Mouse (Mus musculus) forebrain, embryonic 10.5 days (tissue): Measurements from ENCODE around the gene Triap1. TPM values are rescaled to one million over a fixed set of nuclear protein-coding genes. Genes with fewer than 3 reads are reported as not detected.

Source experiments
- DNase-seq: peaks from one replicate; pipeline ENCODE4 v3.0.0-alpha.2; 2017; ENCODE audit warnings: low spot score; ENCODE audit errors: extremely low spot score
- H3K27ac ChIP-seq: fragments of 300-500 bp; sonication (generic); 2 replicates; pipeline ENCODE4 v1.5.1; 2016; ENCODE audit warnings: mild to moderate bottlenecking
- H3K27me3 ChIP-seq: fragments of 300-500 bp; sonication (generic); 2 replicates; pipeline ENCODE4 v1.6.1; 2016; ENCODE audit warnings: mild to moderate bottlenecking; ENCODE audit not compliant: poor library complexity, severe bottlenecking
- H3K36me3 ChIP-seq: fragments of 300-500 bp; sonication (generic); replicated peaks from 2 replicates; pipeline ENCODE4 v1.6.1; 2016; ENCODE audit warnings: mild to moderate bottlenecking, moderate library complexity
- H3K4me1 ChIP-seq: fragments of 300-500 bp; sonication (generic); 2 replicates; pipeline ENCODE4 v1.6.1; 2016
- H3K4me3 ChIP-seq: fragments of 300-500 bp; sonication (generic); 2 replicates; pipeline ENCODE4 v1.5.1; 2016; ENCODE audit warnings: mild to moderate bottlenecking, moderate library complexity
- H3K9me3 ChIP-seq: fragments of 300-500 bp; sonication (generic); 2 replicates; pipeline ENCODE4 v1.6.1; 2016; ENCODE audit warnings: mild to moderate bottlenecking, moderate library complexity
- WGBS: fragments of 180-500 bp; shearing (Covaris S2); methylation state at CpG from one replicate; pipeline ENCODE4 v1.1.7; 2016; 5-methylcytosine and 5-hydroxymethylcytosine counted together
- polyA plus RNA-seq: library from polyadenylated mRNA; unstranded; fragments of >200 nt; fragmentation: Nextera tagmentation; extraction: Ambion mirVana; gene quantifications from 2 replicates; pipeline ENCODE4 v1.2.1, GENCODE M21; 2016

Triap1 gene
- polyA plus RNA-seq, 1 experiment from 2014 or later, result 56.6 TPM

DNA sequence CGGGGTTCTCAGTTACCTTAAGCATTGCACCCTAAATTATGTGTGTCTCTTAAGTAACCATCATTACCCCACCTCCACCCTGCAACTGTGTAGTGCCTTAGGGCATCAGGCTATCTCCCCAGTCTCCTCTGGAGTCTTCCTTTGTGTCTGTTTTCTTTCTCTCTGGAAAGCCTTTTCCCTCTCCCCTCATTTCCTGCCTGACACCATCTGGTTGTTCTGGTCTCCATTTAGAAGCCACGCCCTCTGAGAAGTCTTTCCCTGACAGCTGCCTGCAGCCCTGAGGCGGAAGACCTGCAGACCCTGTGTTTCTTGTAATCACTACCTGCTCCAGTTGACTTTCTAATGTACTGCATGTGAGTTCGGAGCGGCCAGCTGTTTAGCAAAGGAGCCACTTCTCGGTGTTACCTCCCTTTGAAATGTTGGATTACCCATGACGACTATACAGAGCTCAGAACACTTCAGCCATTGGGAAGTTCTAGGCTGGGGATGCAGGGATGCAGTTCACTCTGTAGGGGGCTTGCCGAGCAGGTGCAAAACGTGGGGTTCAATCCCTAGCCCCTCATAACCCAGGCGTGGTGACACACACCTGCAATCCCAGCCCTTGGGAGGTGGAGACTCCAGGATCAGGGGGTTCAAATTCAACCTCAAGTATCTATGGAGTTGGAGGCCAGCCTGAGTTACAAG lies 23.2 kb upstream of the Triap1 start:
- H3K27me3 ChIP-seq, result peaks cover 18% of the 10 kb centered on the region
- peak overlapping the region; percentile 31 for H3K4me3 ChIP-seq

DNA sequence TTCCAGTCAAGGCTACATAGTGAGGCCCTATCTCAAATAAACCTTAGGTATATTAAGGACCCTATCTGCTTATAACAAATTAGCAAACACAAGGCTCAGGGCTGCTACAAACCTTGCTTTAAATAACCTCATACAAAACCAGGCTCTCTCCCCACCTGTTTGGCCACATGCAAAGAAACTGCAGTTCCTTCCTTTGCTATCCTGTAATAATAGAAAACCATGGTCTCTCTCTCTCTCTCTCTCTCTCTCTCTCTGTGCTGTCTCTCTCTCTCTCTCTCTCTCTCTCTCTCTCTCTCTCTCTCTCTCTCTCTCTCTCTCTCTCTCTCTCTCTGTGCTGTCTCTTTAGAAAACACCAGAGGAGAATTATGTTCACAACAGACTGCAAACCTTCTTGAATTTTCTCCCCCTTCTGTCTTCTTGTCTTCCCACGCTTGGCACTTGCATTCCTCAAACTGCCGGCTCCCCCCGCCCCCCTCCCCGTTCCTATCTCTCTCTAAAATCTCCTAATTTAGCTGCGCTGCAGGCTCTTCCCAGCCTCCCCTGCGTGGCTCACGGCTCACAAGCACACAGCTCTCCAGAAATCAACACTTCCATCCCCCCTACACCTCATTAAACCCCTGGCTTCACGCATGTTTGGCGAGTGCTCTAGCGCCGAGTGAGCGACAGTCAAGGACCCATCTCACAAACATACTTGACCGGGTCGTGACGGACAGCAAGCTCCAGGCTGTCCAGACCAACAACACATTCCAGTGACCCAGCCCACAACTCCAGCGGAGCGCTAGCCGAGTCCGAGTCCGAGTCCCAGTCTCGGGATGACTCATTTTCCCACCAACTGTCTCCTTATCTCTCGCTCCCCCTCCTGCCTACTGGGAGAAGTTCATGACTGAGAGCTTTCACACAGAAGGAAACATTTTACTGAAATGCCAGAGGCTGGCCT lies 21.8 kb upstream of the Triap1 start:
- H3K4me3 ChIP-seq, result peak overlapping the region; percentile 46
- H3K27me3 ChIP-seq, result peaks cover 18% of the 10 kb centered on the region
- peak overlapping the region; percentile 77 for H3K27ac ChIP-seq
- under 1% methylated on average over 22 of the region's 22 CpGs for WGBS
- DNase-seq, result peak; percentile 69
- no peaks in the 10 kb centered on the region for H3K9me3 ChIP-seq
- no peaks in the 10 kb centered on the region for H3K36me3 ChIP-seq
- peaks cover 39% of the 10 kb centered on the region for H3K4me1 ChIP-seq

More for the DNA sequence above, 23.2 kb upstream of the Triap1 start:
- H3K36me3 ChIP-seq, result no peaks in the 10 kb centered on the region
- DNase-seq, result peak; percentile 60
- 3% methylated on average over 10 of the region's 10 CpGs for WGBS
- no peaks in the 10 kb centered on the region for H3K9me3 ChIP-seq
- peak overlapping the region; percentile 84 for H3K27ac ChIP-seq
- peaks cover 44% of the 10 kb centered on the region for H3K4me1 ChIP-seq

DNA sequence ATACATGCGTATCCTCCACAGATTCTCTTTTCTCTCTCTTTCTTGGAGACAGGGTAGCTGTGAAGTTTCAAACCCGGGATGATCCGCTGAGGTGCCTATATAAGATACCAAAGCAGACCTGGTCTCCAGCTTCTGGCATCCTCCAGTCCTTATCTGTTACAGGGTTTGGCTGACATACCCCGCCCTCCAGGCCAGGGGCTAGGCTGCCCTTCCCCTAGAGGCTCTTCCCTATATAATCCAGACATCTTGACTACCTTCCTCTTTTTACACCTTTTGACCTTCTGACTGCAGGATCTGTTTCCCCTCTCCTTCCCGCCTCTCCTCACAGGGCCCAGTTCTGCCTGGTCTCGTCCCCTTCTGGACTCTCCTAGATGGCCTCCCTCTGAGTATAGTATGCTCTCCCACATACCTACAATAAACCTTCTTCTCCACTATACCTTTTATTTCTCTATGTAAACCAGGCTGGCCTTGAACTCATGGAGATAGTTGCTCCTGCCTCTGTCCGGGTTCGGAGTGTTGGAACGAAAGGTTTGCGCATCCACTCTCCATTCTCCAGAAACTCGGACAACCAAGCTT lies 14.7 kb upstream of the Triap1 start:
- no peak for DNase-seq
- H3K27ac ChIP-seq, result peak overlapping the region; percentile 98
- 31% methylated on average over 11 of the region's 11 CpGs for WGBS

DNA sequence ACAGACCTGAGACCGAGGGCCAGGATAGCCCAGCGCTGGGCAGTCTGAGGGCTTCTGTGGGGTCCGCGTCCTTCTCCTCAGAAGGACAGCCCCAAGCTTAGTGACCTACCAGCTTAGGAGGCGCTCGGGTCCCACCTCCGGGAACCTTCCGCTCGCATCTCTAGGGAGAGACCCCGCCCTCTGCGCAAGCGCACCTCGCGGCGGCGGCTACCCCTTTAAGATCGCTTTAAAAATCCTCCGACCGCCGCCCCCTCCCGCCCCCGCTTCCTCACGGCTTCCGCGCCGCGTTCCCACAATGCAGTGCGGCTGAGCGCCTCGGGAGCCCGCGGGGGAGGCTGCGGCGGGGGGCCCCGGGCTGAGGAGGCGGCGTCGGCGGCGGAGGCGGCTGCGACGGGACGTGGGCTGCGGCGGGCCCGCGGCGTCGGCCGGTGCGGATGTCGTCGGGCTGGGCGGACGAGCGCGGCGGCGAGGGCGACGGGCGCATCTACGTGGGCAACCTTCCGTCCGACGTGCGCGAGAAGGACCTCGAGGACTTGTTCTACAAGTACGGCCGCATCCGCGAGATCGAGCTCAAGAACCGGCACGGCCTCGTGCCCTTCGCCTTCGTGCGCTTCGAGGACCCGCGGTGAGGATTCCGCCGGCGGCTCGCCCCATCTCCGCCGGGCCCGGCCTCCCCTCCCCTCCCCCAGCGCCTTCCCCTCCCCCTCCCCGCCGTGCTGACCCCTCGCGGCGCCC lies 14.0 kb upstream of the Triap1 start, which contains the start of gene Srsf9:
TSS of gene Srsf9 (plus strand) at position 303 of the 735 bp plus-strand sequence.
- WGBS, result under 1% methylated on average over 84 of the region's 97 CpGs
- Histone ChIP-seq H3K4me3 (peak within 1 kb of the TSS; percentile 99), H3K4me1 (peaks cover 39% of the 10 kb centered on the region), H3K36me3 (peaks cover 33% of the 10 kb centered on the region), H3K27me3 (no peaks in the 10 kb centered on the region), H3K27ac (peak within 1 kb of the TSS; percentile 98), H3K9me3 (no peaks in the 10 kb centered on the region)
- DNase-seq, result peak; percentile 94

More for the DNA sequence above, 14.7 kb upstream of the Triap1 start:
- peaks cover 26% of the 10 kb centered on the region for H3K36me3 ChIP-seq
- peak overlapping the region; percentile 99 for H3K4me3 ChIP-seq
- H3K9me3 ChIP-seq, result no peaks in the 10 kb centered on the region
- H3K27me3 ChIP-seq, result no peaks in the 10 kb centered on the region
- H3K4me1 ChIP-seq, result peaks cover 39% of the 10 kb centered on the region

DNA sequence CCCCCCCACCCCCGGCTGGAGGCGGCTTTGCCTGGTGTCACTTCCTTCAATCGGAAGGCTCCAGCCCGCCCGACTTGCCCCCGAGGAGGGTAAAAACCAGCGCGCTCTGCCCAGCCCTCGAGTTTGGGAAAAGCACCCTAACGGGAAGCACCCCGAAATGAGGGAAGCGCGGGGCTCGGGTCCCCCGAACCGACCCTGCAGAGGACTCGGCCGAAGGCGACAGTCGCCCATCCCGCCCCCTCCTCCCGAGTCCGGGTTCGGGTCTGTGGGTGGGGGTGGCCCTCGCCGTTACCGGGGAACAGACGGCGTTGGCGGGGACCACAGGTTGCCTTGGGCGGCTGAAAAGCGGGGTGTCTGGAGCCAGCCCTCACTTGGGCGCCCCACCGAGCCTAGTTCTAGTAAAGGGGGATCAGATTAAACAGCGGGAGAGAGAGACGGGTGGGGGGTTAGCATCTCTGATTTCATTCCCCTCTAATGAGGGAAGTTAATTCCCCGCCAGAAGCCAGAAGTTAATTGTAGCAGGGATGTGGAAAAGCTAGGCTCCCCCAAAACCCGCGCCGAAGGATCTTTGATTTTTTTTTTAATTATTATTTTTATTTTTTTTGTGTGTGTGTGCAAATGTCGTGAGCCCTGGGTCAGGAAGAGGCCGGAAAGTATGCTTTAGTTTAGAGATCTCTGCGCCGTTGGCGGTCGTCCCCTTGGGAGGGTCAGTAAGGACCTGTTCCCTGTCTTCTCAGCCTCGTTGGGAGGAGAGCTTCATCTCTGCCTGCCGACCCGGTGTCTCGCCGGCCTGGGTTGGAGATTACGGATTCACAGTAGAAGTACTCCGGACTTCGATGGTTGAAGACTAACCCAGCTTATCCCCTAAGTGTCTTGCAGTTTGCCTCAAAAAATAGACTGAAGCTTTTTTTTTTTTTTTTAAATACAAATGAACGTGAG lies 13.1 kb upstream of the Triap1 start:
- under 1% methylated on average over 53 of the region's 55 CpGs for WGBS
- H3K36me3 ChIP-seq, result peaks cover 41% of the 10 kb centered on the region
- peaks cover 39% of the 10 kb centered on the region for H3K4me1 ChIP-seq
- peak overlapping the region; percentile 98 for H3K27ac ChIP-seq
- DNase-seq, result peak; percentile 36
- no peaks in the 10 kb centered on the region for H3K27me3 ChIP-seq
- H3K9me3 ChIP-seq, result no peaks in the 10 kb centered on the region
- H3K4me3 ChIP-seq, result peak overlapping the region; percentile 99

DNA sequence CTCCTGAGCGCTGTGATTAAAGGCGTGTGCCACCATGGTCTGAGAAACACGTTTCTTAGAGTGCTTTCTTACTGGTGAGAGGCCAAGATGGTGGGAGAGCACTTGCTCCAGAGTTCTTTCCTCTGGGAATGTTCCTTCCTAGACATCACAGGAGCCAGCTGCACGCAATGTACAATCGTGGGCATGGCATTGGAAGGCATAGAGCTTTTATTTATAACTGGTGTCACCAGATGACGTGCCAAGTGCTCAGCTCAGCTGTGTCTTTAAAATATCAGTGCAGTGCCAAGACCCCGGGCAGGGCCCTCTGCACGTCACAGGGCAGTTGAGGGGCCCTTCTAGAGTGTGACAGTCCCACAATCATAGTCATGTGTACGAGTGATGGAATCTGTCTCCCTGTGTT lies 10.1 kb upstream of the Triap1 start:
- Histone ChIP-seq H3K27ac (no peak overlapping the region), H3K9me3 (no peaks in the 10 kb centered on the region), H3K4me1 (peaks cover 34% of the 10 kb centered on the region), H3K4me3 (no peak overlapping the region), H3K27me3 (no peaks in the 10 kb centered on the region), H3K36me3 (peaks cover 72% of the 10 kb centered on the region)
- WGBS, result 95% methylated on average over 9 of the region's 9 CpGs
- no peak for DNase-seq

DNA sequence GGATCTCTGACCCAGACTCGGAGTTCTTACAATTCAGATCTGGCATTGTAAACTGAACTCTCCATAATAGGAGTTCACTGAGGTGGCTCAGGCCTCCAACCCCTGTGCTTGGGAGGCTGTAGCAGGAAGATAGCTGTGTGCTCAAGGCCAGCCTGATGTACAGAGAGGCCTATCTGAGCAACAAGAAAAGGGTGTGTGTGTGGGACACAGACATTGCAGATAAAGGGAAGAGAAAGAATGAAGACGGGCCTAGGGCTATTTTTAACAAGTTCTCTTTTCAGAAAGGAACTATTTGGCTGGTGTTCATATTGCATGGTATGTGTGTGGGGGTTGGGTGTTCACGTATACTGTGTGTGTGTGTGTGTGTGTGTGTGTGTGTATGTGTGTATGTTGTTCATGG lies 7.4 kb upstream of the Triap1 start:
- no peak overlapping the region for H3K4me3 ChIP-seq
- H3K27ac ChIP-seq, result no peak overlapping the region
- peaks cover 12% of the 10 kb centered on the region for H3K4me1 ChIP-seq
- H3K27me3 ChIP-seq, result no peaks in the 10 kb centered on the region
- DNase-seq, result no peak
- peaks cover 98% of the 10 kb centered on the region for H3K36me3 ChIP-seq
- WGBS, result 88% methylated on average over 3 of the region's 3 CpGs
- H3K9me3 ChIP-seq, result no peaks in the 10 kb centered on the region

DNA sequence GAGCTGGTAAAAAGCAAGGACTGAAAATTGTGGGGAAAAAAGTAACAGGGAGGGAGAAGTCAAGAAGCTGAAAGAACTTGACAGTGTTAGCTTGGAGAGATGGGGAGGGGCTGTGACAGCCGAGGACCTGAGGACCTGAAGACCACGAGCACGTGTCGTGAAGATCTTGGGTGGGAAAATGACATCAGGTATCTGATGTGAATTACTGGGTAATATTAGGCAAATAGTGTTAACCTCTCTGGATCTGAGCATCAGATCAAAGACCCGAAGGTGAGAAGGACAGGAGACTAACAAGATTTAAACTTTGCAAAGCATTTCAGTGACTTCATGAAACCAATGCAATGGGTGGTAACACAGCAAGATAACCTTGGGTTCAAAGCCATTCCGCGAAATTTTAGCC lies 1.0 kb upstream of the Triap1 start:
- H3K27ac ChIP-seq, result no peak overlapping the region; the same call in 1 of the 2 replicates
- H3K4me3 ChIP-seq, result peak overlapping the region; percentile 82
- peaks cover 29% of the 10 kb centered on the region for H3K4me1 ChIP-seq
- no peaks in the 10 kb centered on the region for H3K27me3 ChIP-seq
- peaks cover 67% of the 10 kb centered on the region for H3K36me3 ChIP-seq
- no peaks in the 10 kb centered on the region for H3K9me3 ChIP-seq
- no peak for DNase-seq
- WGBS, result 48% methylated on average over 7 of the region's 7 CpGs

DNA sequence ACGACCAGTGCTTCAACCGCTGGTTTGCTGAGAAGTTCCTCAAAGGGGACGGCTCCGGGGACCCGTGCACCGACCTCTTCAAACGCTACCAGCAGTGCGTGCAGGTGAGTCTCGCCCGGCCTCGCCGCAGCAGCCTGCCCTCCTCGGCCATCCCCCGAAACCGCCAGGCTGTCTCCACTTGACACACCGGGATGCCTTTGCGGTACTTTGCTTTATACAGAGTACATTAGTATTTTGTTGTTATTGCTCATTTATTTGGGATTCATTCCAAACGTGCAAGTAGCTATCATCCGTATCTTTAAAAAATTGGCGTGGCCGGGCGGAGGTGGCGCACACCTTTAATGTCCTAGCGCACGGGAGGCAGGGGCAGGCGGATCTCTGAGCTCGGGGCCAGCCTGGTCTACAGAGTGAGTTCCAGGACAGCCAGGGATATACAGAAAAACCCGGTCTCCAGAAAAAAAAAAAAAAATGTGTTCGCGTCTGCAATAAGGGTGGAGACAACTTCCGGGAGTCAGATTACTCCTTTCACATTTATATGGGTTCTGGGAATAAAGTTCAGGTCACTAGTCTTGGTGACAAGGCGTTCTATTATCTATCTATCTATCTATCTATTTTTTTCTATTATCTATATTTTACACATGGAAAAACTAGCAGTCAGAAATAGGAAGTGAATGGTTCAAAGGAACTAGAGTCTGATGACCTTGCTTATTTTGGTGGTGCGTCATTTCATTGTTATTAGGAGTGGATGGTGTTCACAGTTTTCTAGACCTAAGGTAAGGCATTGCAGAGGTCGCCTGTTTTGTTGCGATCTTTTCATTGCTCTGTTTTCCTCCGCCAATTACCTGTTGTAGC lies 515 bp downstream of the Triap1 start:
- H3K27ac ChIP-seq, result peak overlapping the region; percentile 92
- 13% methylated on average over 36 of the region's 36 CpGs for WGBS
- no peaks in the 10 kb centered on the region for H3K9me3 ChIP-seq
- H3K27me3 ChIP-seq, result no peaks in the 10 kb centered on the region
- peaks cover 29% of the 10 kb centered on the region for H3K4me1 ChIP-seq
- H3K4me3 ChIP-seq, result peak overlapping the region; percentile 82
- DNase-seq, result no peak
- peaks cover 67% of the 10 kb centered on the region for H3K36me3 ChIP-seq

DNA sequence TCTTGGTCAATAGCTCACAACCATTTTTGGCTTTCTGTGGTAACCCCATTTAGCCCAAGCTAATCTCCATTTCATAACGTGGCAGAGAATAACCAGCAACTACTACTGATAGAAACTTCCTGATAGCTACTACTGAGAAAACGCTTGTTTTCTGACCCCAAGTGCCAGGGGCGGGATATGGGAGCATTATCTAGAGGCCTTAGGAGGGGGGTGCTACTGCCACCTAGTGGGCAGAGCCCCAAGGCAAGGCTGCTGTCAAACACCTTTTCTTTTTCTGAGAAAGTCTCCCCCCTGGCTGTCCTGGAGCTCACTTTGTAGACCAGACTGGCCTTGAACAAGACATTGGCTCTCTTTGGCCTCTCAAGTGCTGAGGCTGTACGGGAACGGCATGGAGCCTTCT lies 6.5 kb downstream of the Triap1 start:
- Histone ChIP-seq H3K9me3 (peaks cover 5% of the 10 kb centered on the region), H3K4me1 (peaks cover 23% of the 10 kb centered on the region), H3K36me3 (peaks cover 48% of the 10 kb centered on the region), H3K27ac (no peak overlapping the region), H3K27me3 (no peaks in the 10 kb centered on the region), H3K4me3 (peak overlapping the region; percentile 80)
- 7% methylated on average over 5 of the region's 5 CpGs for WGBS
- peak; percentile 77 for DNase-seq
